In genomic region chr6:88627317-88627811, GRCm38 (mm10) we compare ENCODE assay signal across 8 mouse cellular contexts. TPM values are rescaled to one million over a fixed set of nuclear protein-coding genes. Genes with fewer than 3 reads are reported as not detected.
A peak's percentile ranks its signal among the peaks of the same experiment; 100 is the strongest.
DNase-seq lines count a peak whose midpoint lies in the region; ATAC-seq and TF ChIP-seq lines count a peak whose summit lies in the region.

No protein-coding gene starts in this region.

- no peaks in the 10 kb centered on the region for H3K36me3 ChIP-seq in embryonic facial prominence, embryonic 15.5 days
- no peaks in the 10 kb centered on the region for H3K36me3 ChIP-seq in liver, adult 2 months (ENCODE audit: control insufficient read depth, insufficient read depth, low read length)
- no peaks in the 10 kb centered on the region for H3K36me3 ChIP-seq in stomach, embryonic 16.5 days (ENCODE audit: control insufficient read depth, insufficient read depth, low read length)

- peak; percentile 81 for ATAC-seq in embryonic facial prominence, embryonic 15.5 days (ENCODE audit: insufficient number of reproducible peaks, low FRiP score, low TSS enrichment, low read depth)
- ATAC-seq in stomach, embryonic 16.5 days (ENCODE audit: insufficient read depth, low FRiP score), result peak; percentile 88

- H3K4me2 ChIP-seq in embryonic facial prominence, embryonic 15.5 days (replicated peaks), result peak overlapping the region; percentile 99
- peak overlapping the region; percentile 93 for H3K4me2 ChIP-seq in stomach, embryonic 16.5 days (ENCODE audit: low read depth, low read length)

- no peaks in the 10 kb centered on the region for H3K27me3 ChIP-seq in embryonic facial prominence, embryonic 15.5 days
- H3K27me3 ChIP-seq in liver, adult 2 months (ENCODE audit: control insufficient read depth, insufficient read depth, low read length), result no peaks in the 10 kb centered on the region
- no peaks in the 10 kb centered on the region for H3K27me3 ChIP-seq in stomach, embryonic 16.5 days (ENCODE audit: control insufficient read depth, insufficient read depth, low read length)

- under 1% methylated on average over 44 of the region's 51 CpGs for WGBS in embryonic facial prominence, embryonic 15.5 days
- WGBS in liver, adult 2 months, result 1% methylated on average over 51 of the region's 51 CpGs
- WGBS in stomach, embryonic 16.5 days, result 2% methylated on average over 51 of the region's 51 CpGs

- H3K9ac ChIP-seq in embryonic facial prominence, embryonic 15.5 days, result 0 out of 2 replicates have a peak overlapping the region, but pooled peaks have one; percentile 26
- H3K9ac ChIP-seq in liver, adult 2 months (ENCODE audit: low read depth, low read length), result peak overlapping the region; percentile 80
- H3K9ac ChIP-seq in stomach, embryonic 16.5 days (ENCODE audit: low read length), result peak overlapping the region; percentile 76

- peak; percentile 2 for DNase-seq in 3134 (ENCODE audit: extremely low read depth, insufficient read length, low spot score)
- DNase-seq in brain, adult 2 months (ENCODE audit: low read depth, low spot score), result peak; percentile 89
- DNase-seq in heart, adult 9 months (ENCODE audit: low spot score in 2 of 2), result peak; percentile 57 to 73
- DNase-seq in kidney, adult 8-10 months, result peak; percentile 33 to 43
- peak; percentile 39 for DNase-seq in liver, adult 2 months (ENCODE audit: extremely low read depth, low read depth, low spot score)
- peak; percentile 89 for DNase-seq in neural tube, embryonic 10.5 days (ENCODE audit: extremely low spot score, low spot score)

- TF ChIP-seq CTCF in liver, adult 2 months (IDR thresholded peaks at IDR 0.05; ENCODE audit: low read depth, low read length), result no peak

- H3K4me1 ChIP-seq in embryonic facial prominence, embryonic 15.5 days, result peaks cover 11% of the 10 kb centered on the region; the same call in 1 of the 2 replicates
- H3K4me1 ChIP-seq in liver, adult 2 months (ENCODE audit: control insufficient read depth, insufficient read depth, low read length), result peaks cover 24% of the 10 kb centered on the region
- peaks cover 15% of the 10 kb centered on the region; the same call in 1 of the 2 replicates for H3K4me1 ChIP-seq in stomach, embryonic 16.5 days (ENCODE audit: control insufficient read depth, insufficient read depth, low read length)

- no peaks in the 10 kb centered on the region for H3K9me3 ChIP-seq in embryonic facial prominence, embryonic 15.5 days (replicated peaks)
- H3K9me3 ChIP-seq in stomach, embryonic 16.5 days (replicated peaks; ENCODE audit: control insufficient read depth, low read length), result no peaks in the 10 kb centered on the region

- no peaks in the 10 kb centered on the region for H3K79me2 ChIP-seq in liver, adult 2 months (ENCODE audit: control insufficient read depth, insufficient read depth, low read length)

- H3K27ac ChIP-seq in embryonic facial prominence, embryonic 15.5 days (replicated peaks), result no peak overlapping the region
- H3K27ac ChIP-seq in liver, adult 2 months (replicated peaks; ENCODE audit: insufficient read depth, low read depth, low read length), result peak overlapping the region; percentile 20
- peak overlapping the region; percentile 10; the same call in 1 of the 2 replicates for H3K27ac ChIP-seq in stomach, embryonic 16.5 days (ENCODE audit: low read length)

- no peak for TF ChIP-seq POLR2A in liver, adult 2 months (IDR thresholded peaks at IDR 0.05; ENCODE audit: extremely low read depth, insufficient read depth, low read length)

- peak overlapping the region; percentile 52 for H3K4me3 ChIP-seq in embryonic facial prominence, embryonic 15.5 days (replicated peaks)
- H3K4me3 ChIP-seq in liver, adult 2 months (ENCODE audit: insufficient read depth, low read depth, low read length), result peak overlapping the region; percentile 59
- H3K4me3 ChIP-seq in stomach, embryonic 16.5 days (replicated peaks; ENCODE audit: low read length), result peak overlapping the region; percentile 54

RNA-seq across cellular contexts. Expression of gene Kbtbd12, which starts 10.4 kb away (rescaled TPM):
- polyA plus RNA-seq in embryonic facial prominence, embryonic 15.5 days (2015; fragmentation: Nextera tagmentation; extraction: Ambion mirVana), result 0.55 and 1.5 TPM in 2 replicates
- 1.0 and 1.7 TPM in 2 replicates for total RNA-seq in liver, adult 2 months (2014; rRNA removed)
- polyA plus RNA-seq in liver, adult 2 months (2012; rRNA removed), result 0.19 and 0.29 TPM in 2 replicates
- polyA plus RNA-seq in stomach, embryonic 16.5 days (2015; fragmentation: Nextera tagmentation; extraction: Ambion mirVana), result 0.61 and 1.7 TPM in 2 replicates

Comparison
In these comparisons a context has a peak if more than half of its experiments do, and no peak if none do; other contexts are left out.
1. DNase-seq: peak in every context shown above with its lines; median percentile 89 in brain, adult 2 months; 89 in neural tube, embryonic 10.5 days; 65 in heart, adult 9 months; 39 in liver, adult 2 months; 38 in kidney, adult 8-10 months; 2 in 3134.
2. H3K9ac ChIP-seq: peak in every context shown above with its lines; median percentile 80 in liver, adult 2 months; 76 in stomach, embryonic 16.5 days; 26 in embryonic facial prominence, embryonic 15.5 days.